Mouse (Mus musculus): Measurements from ENCODE around the gene Tdrd9. TPM values are rescaled to one million over a fixed set of nuclear protein-coding genes. Genes with fewer than 3 reads are reported as not detected.

The Tdrd9 gene
- polyA plus RNA-seq, 1 experiment from 2014 or later = 0.97 TPM

DNA sequence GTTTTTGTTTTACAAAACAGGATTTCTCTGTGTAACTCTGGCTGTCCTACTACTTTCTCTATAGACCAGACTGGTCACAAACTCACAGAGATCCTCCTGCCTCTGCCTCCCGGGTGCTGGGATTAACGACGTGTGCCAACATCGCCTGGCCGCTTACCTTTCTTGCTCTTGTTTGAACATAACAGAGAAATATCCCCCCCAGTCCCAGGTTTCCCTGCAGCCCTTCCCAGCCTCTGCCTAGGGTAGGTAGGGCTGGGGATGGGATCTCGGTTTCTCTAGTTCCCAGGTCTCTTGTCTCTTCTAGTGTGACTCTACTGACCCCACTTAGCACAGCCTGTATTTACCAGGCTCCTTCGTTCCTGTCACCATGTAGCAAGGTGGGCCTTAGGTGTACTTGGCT, 28.4 kb downstream of the Tdrd9 start:
- 93% methylated on average over 7 of the region's 7 CpGs for WGBS
- no peaks in the 10 kb centered on the region for H3K36me3 ChIP-seq
- no peaks in the 10 kb centered on the region for H3K9me3 ChIP-seq
- no peaks in the 10 kb centered on the region for H3K27me3 ChIP-seq
- H3K4me2 ChIP-seq = no peak overlapping the region
- no peak overlapping the region for H3K27ac ChIP-seq
- ATAC-seq (ENCODE audit: insufficient number of reproducible peaks, insufficient read depth, low FRiP score, low TSS enrichment, low read depth) = no peak
- H3K4me1 ChIP-seq (replicated peaks) = no peaks in the 10 kb centered on the region
- no peak overlapping the region for H3K4me3 ChIP-seq (replicated peaks)
- H3K9ac ChIP-seq (replicated peaks) = no peak overlapping the region

DNA sequence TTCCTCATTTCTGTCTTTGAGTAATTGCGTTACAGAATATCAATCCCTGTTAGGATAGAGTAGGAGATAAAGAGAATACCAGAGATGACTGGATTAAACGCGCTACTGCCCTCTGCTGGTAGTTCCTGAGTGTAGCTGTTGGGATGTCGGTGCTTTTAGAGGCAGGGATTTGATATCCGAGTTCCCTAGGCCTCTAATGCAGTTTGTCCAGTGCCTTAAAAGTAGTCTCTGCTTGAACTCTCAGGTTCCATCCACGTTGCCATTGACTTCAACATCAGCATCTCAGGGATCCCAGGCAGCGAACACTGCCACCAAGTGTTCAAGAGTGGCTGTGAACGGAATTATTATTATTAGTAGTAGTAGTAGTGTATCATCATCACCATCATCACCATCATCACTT, 29.9 kb downstream of the Tdrd9 start:
- 22% methylated on average over 8 of the region's 8 CpGs for WGBS
- Histone ChIP-seq H3K4me1 (replicated peaks) (no peaks in the 10 kb centered on the region), H3K9me3 (no peaks in the 10 kb centered on the region), H3K4me2 (no peak overlapping the region), H3K36me3 (no peaks in the 10 kb centered on the region), H3K4me3 (replicated peaks) (no peak overlapping the region), H3K27ac (no peak overlapping the region), H3K27me3 (no peaks in the 10 kb centered on the region), H3K9ac (replicated peaks) (no peak overlapping the region)
- ATAC-seq (ENCODE audit: insufficient number of reproducible peaks, insufficient read depth, low FRiP score, low TSS enrichment, low read depth) = no peak

DNA sequence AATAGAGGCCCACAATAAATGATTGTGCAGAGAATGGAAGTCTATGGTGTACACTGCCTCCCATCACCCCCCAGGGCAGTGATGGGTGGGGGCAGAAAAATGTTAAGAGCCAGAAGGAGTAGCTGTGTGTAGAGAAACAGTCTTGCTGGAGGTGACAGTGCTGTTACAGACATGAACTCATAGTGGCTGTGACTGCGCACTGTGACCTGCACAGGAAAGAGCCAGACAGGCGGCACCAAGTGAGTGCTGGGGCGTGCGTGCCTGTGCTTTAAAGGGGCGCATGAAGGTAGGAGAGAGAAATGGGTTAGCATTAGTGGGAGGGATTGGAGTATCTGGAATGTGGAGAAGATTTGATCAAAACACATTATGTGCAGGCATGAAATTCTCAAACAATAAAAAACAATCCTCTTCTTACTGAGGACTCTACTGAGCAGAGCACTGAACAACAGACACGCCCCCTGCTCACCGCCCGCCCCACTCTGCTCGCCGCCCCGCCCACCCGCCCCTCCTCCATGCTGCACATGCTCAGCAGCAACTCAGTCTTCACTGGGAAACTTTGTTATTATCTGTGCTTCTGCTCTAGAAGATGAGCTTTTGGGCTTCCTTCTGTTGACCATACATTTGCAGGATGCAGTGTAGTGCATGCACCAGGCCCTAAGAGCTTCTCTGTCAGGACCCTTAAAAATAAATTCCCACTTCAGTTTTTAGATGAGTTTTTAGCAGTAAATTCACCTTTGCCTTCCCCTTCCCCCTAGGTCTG, 41.3 kb downstream of the Tdrd9 start:
- H3K27me3 ChIP-seq = no peaks in the 10 kb centered on the region
- H3K36me3 ChIP-seq = no peaks in the 10 kb centered on the region
- peak overlapping the region; percentile 49 for H3K4me2 ChIP-seq
- H3K27ac ChIP-seq = peak overlapping the region; percentile 56
- 39% methylated on average over 12 of the region's 12 CpGs for WGBS
- ATAC-seq (ENCODE audit: insufficient number of reproducible peaks, insufficient read depth, low FRiP score, low TSS enrichment, low read depth) = peak; percentile 79
- H3K9ac ChIP-seq (replicated peaks) = no peak overlapping the region
- peaks cover 16% of the 10 kb centered on the region for H3K4me1 ChIP-seq (replicated peaks)
- H3K9me3 ChIP-seq = peaks cover 6% of the 10 kb centered on the region; the same call in 1 of the 2 replicates
- H3K4me3 ChIP-seq (replicated peaks) = peak overlapping the region; percentile 15

DNA sequence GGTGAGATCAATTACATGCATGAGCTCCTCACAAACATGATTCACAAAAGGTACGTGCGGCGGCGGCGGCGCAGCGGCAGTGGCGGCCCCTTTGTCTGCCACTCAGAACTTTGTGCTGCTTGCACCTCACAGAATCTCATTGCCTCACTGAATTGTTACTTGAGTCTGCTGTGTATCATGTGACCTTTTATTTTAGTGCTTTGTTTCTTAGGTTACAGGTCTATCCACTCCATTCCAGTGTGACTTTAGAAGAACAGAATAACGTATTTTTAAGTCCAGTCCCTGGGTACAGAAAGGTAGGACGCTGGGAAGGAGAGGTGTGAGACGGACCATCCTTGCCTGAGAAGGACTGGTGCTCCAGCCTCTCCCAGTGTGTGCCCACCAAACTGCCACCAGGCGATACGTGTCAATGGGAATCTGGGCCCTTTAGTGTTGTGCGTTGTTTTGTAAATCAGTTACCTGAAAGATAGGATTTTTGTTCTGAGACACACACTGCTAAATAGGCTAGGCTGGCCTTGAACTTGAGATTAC, 42.0 kb downstream of the Tdrd9 start:
- Histone ChIP-seq H3K4me1 (replicated peaks) (peaks cover 16% of the 10 kb centered on the region), H3K9me3 (peaks cover 6% of the 10 kb centered on the region; the same call in 1 of the 2 replicates), H3K27ac (peak overlapping the region; percentile 56), H3K27me3 (no peaks in the 10 kb centered on the region), H3K9ac (replicated peaks) (no peak overlapping the region), H3K4me2 (peak overlapping the region; percentile 49), H3K36me3 (no peaks in the 10 kb centered on the region), H3K4me3 (replicated peaks) (peak overlapping the region; percentile 15)
- 24% methylated on average over 14 of the region's 14 CpGs for WGBS
- ATAC-seq (ENCODE audit: insufficient number of reproducible peaks, insufficient read depth, low FRiP score, low TSS enrichment, low read depth) = peak; percentile 18; the same call in 1 of the 2 replicates

DNA sequence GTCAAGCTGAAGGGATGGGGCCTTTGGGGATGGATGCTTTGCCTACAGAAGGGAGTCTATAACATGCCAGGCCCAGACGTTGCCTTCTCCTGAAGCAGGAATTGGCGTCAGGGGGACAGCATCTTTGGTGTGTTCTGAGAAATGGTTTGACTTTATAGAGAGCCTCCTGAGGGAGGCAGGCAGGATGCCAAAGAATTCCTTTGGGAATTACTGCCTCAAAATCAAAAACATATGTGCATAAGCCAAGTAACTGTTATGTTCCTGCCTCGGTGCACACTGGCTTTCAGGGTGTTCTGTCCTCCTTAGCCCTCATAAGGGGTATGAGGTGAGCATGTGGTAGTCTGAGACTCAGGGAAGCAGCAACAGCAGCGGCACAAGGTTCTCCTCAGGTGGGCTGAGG, 45.0 kb downstream of the Tdrd9 start:
- Histone ChIP-seq H3K4me3 (replicated peaks) (no peak overlapping the region), H3K4me2 (no peak overlapping the region), H3K27me3 (no peaks in the 10 kb centered on the region), H3K27ac (peak overlapping the region; percentile 73; the same call in 1 of the 2 replicates), H3K36me3 (no peaks in the 10 kb centered on the region), H3K4me1 (replicated peaks) (peaks cover 16% of the 10 kb centered on the region), H3K9me3 (peaks cover 9% of the 10 kb centered on the region; the same call in 1 of the 2 replicates), H3K9ac (replicated peaks) (no peak overlapping the region)
- ATAC-seq (ENCODE audit: insufficient number of reproducible peaks, insufficient read depth, low FRiP score, low TSS enrichment, low read depth) = 0 out of 2 replicates have a peak, but pooled peaks have one; percentile 26
- 20% methylated on average over 4 of the region's 4 CpGs for WGBS

DNA sequence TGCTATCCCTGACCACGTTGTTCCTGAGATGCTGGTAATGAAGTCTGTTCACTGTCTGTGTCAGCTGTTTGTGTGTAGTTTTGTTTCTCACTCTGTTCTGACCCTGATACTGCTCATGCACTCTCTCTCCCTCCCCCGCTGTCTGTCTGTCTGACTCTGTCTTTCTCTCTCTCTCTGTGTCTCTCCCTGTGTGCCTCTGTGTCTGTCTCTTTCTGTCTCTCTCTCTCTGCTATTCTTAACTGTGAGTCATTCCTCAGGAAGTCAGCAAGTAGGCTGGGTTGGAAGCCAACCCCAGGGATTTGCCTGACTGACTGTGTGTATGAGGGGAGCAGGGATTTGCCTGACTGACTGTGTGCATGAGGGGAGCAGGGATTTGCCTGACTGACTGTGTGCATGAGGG, 51.9 kb downstream of the Tdrd9 start:
- no peaks in the 10 kb centered on the region for H3K27me3 ChIP-seq
- H3K4me2 ChIP-seq = no peak overlapping the region
- ATAC-seq (ENCODE audit: insufficient number of reproducible peaks, insufficient read depth, low FRiP score, low TSS enrichment, low read depth) = no peak
- H3K4me1 ChIP-seq (replicated peaks) = no peaks in the 10 kb centered on the region
- 0 out of 2 replicates have a peak, but pooled peaks cover 4% of the 10 kb centered on the region for H3K9me3 ChIP-seq
- no peak overlapping the region for H3K4me3 ChIP-seq (replicated peaks)
- no peaks in the 10 kb centered on the region for H3K36me3 ChIP-seq
- no peak overlapping the region for H3K9ac ChIP-seq (replicated peaks)
- H3K27ac ChIP-seq = no peak overlapping the region
- 77% methylated on average over 2 of the region's 2 CpGs for WGBS

DNA sequence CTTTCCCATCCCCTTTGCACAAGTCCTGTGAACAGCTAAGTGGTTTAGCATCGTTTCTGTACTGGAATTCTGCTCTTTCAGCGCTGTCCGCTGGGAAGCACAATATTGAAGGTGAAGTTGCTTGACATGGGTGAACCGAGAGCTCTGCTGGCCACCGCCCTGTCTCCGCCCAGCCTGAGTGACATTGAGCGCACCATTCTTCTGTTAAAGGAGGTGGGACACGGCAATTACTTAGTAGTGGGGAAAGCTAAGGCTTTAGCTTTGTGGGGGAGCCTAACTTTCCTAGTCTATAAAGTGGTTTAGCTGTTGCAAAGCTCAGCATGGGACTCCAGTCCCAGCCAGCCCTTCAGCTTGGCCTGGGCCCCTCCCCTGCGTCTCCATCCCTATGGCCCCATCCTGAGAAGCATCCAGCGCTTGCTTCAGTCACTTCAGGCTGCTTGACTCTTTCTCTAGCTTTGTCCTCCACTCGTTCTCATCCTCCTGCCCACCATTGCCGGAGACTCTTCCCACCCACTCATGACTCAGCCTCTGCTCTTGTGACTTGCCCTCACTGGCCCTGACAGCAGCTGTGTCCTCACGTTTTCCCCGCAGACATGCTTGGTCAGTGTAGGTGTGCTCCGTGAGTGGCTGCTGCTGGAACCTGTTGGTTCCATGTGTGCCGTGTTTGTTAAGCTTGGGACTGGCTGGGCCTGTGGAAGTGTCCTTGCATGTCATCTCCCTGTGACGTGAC, 53.4 kb downstream of the Tdrd9 start:
- Histone ChIP-seq H3K9me3 (0 out of 2 replicates have a peak, but pooled peaks cover 4% of the 10 kb centered on the region), H3K4me3 (replicated peaks) (no peak overlapping the region), H3K9ac (replicated peaks) (no peak overlapping the region), H3K4me1 (replicated peaks) (no peaks in the 10 kb centered on the region), H3K27ac (no peak overlapping the region), H3K27me3 (no peaks in the 10 kb centered on the region), H3K4me2 (no peak overlapping the region), H3K36me3 (no peaks in the 10 kb centered on the region)
- no peak for ATAC-seq (ENCODE audit: insufficient number of reproducible peaks, insufficient read depth, low FRiP score, low TSS enrichment, low read depth)
- WGBS = 81% methylated on average over 17 of the region's 17 CpGs

DNA sequence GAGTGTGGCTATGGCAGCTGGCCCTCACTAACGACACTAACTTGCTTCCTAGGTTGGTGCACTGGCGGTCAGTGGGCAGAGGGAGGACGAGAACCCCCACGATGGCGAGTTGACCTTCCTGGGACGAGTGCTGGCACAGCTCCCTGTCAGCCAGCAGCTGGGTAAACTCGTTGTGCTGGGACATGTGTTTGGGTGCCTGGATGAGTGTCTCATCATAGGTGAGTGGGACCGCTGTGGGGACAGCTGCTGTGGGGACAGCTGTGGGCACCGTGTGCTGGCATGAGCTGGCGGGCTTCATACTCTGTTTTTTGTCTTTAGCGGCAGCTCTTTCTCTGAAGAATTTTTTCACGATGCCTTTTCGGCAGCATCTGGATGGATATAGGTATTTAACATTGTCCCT, 54.1 kb downstream of the Tdrd9 start:
- ATAC-seq (ENCODE audit: insufficient number of reproducible peaks, insufficient read depth, low FRiP score, low TSS enrichment, low read depth) = no peak
- whole genome bisulfite sequencing = 84% methylated on average over 13 of the region's 13 CpGs
- Histone ChIP-seq H3K4me3 (replicated peaks) (no peak overlapping the region), H3K4me2 (no peak overlapping the region), H3K9me3 (0 out of 2 replicates have a peak, but pooled peaks cover 4% of the 10 kb centered on the region), H3K36me3 (no peaks in the 10 kb centered on the region), H3K27me3 (no peaks in the 10 kb centered on the region), H3K4me1 (replicated peaks) (no peaks in the 10 kb centered on the region), H3K9ac (replicated peaks) (no peak overlapping the region), H3K27ac (no peak overlapping the region)

DNA sequence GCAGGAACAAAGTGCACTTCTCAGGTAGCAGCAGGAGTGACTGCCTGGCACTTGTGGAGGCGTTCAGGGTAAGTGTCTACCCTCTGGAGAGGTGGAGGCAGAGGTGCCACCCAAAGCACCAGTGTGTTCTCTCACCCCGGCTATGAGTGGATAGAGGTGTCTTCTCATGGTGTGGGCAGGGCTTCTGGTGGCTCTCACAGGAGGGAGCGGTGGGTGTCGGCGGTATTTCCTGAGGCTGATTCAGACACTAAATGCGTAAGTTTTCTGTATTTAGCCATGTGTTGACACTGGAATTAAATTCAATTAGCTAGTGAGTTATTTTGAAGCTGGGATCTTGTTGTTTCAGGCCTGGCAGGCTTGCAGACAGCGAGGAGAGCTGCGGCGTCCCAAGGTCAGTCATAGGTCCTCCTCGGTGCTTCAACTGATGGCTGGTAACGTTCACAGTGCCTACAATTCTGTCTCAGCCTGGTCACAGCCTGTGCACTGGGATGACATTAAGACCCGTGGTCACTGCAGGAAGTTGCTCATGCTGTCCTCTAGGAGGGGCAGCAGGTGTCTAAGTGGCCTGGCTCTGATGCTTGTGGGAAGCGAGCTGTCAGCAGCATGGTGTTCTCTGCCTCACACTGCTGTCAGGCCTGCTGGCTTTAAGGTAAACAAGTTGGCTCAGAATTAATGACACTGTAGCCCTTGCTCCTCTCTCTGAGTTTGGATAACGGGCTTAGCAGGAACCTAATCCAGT, 54.7 kb downstream of the Tdrd9 start:
- Histone ChIP-seq H3K27me3 (no peaks in the 10 kb centered on the region), H3K4me1 (replicated peaks) (no peaks in the 10 kb centered on the region), H3K9ac (replicated peaks) (no peak overlapping the region), H3K27ac (no peak overlapping the region), H3K4me3 (replicated peaks) (no peak overlapping the region), H3K4me2 (no peak overlapping the region), H3K9me3 (0 out of 2 replicates have a peak, but pooled peaks cover 4% of the 10 kb centered on the region), H3K36me3 (no peaks in the 10 kb centered on the region)
- ATAC-seq (ENCODE audit: insufficient number of reproducible peaks, insufficient read depth, low FRiP score, low TSS enrichment, low read depth) = no peak
- 75% methylated on average over 14 of the region's 14 CpGs for WGBS

DNA sequence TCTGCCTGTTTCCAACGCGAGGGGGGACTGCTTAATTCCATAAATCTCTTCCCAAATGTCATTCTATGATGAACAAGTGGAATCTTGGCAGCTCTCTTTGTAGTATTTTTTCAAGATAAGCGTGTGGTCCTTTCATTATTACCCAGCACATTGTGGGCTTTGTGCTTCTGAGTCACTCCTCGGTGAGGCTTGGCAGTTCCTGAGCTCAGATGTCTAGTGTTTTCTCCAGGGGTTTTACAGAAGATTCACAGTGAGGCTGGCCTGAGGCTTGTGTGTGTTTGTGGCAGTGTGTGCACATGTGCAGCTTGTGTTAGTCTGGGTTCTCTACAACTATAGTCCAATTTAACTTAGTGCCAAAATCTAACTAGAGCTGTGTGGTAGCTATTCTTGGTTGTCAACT, 56.0 kb downstream of the Tdrd9 start:
- no peak overlapping the region for H3K4me2 ChIP-seq
- H3K4me1 ChIP-seq (replicated peaks) = no peaks in the 10 kb centered on the region
- H3K27ac ChIP-seq = no peak overlapping the region
- H3K9ac ChIP-seq (replicated peaks) = no peak overlapping the region
- H3K27me3 ChIP-seq = no peaks in the 10 kb centered on the region
- no peaks in the 10 kb centered on the region for H3K36me3 ChIP-seq
- no peak for ATAC-seq (ENCODE audit: insufficient number of reproducible peaks, insufficient read depth, low FRiP score, low TSS enrichment, low read depth)
- no peak overlapping the region for H3K4me3 ChIP-seq (replicated peaks)
- H3K9me3 ChIP-seq = no peaks in the 10 kb centered on the region
- 78% methylated on average over 4 of the region's 4 CpGs for WGBS
